ENCODE assay signal across 14 mouse cellular contexts in the genomic region with DNA sequence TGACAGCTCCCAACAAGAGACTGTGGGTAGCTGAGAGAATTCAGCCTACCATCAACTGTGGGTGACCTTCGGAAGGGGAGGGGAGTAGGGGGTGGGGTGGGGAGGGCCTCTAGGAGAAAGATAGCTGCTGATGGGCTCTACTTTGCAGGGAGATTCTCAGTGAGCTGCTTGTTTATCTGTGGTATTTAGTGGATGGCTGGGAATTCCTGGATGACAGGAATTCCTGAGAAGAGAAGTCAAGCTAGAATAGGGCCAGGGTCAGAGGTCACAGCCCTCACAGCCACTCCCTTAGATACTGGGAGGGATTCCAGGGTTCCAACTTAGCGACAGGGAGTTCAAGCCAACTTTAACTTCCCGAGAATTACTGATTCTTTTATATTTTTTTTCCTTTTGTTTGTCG. TPM values are rescaled to one million over a fixed set of nuclear protein-coding genes. Genes with fewer than 3 reads are reported as not detected.
DNase-seq lines count a peak whose midpoint lies in the region; ATAC-seq and TF ChIP-seq lines count a peak whose summit lies in the region.
"Had no signal": no experiment of that assay in that cellular context is flagged by ENCODE, and none has a peak within 500 bp of the region (broad histone marks: within the 10 kb centered on the region; RNA-seq: fewer than 3 reads in every experiment).

No protein-coding gene starts in this region.

- no peak for TF ChIP-seq EP300 in ES-Bruce4 (IDR thresholded peaks at IDR 0.05; ENCODE audit: insufficient read depth, low read depth, low read length)

- H3K9ac ChIP-seq in kidney, postnatal 0 days (ENCODE audit: low read depth, low read length), result no peak overlapping the region
- no peak overlapping the region for H3K9ac ChIP-seq in ES-Bruce4 (ENCODE audit: low read depth, poor library complexity, severe bottlenecking)
- H3K9ac ChIP-seq: embryonic facial prominence, embryonic 12.5 days; hindbrain, embryonic 15.5 days; liver, embryonic 14.5 days had no signal

- H3K4me1 ChIP-seq in kidney, postnatal 0 days (replicated peaks; ENCODE audit: insufficient read depth, low read length), result no peaks in the 10 kb centered on the region
- H3K4me1 ChIP-seq in ES-Bruce4 (ENCODE audit: control insufficient read depth, insufficient read depth, low read length), result no peaks in the 10 kb centered on the region
- H3K4me1 ChIP-seq: embryonic facial prominence, embryonic 12.5 days; hindbrain, embryonic 15.5 days had no signal

- no peak overlapping the region for H3K27ac ChIP-seq in kidney, postnatal 0 days
- H3K27ac ChIP-seq in ES-Bruce4 (ENCODE audit: insufficient read depth, low read length), result 0 out of 2 replicates have a peak overlapping the region, but pooled peaks have one; percentile 40
- H3K27ac ChIP-seq: embryonic facial prominence, embryonic 12.5 days; forebrain, embryonic 10.5 days; hindbrain, embryonic 15.5 days; liver, embryonic 14.5 days had no signal

- TF ChIP-seq POLR2A in ES-Bruce4 (IDR thresholded peaks at IDR 0.05; ENCODE audit: insufficient read depth, low read length), result no peak

- 43% methylated on average over 4 of the region's 4 CpGs for WGBS in kidney, postnatal 0 days

- H3K27me3 ChIP-seq in kidney, postnatal 0 days (ENCODE audit: insufficient read depth, low read length), result no peaks in the 10 kb centered on the region
- no peaks in the 10 kb centered on the region for H3K27me3 ChIP-seq in ES-Bruce4 (ENCODE audit: control insufficient read depth, insufficient read depth, low read length, poor library complexity, severe bottlenecking)
- H3K27me3 ChIP-seq: embryonic facial prominence, embryonic 12.5 days; hindbrain, embryonic 15.5 days had no signal

- no peak overlapping the region for H3K4me2 ChIP-seq in kidney, postnatal 0 days (ENCODE audit: low read length)
- H3K4me2 ChIP-seq: embryonic facial prominence, embryonic 12.5 days; hindbrain, embryonic 15.5 days had no signal

- H3K9me3 ChIP-seq in kidney, postnatal 0 days (replicated peaks; ENCODE audit: low read length), result no peaks in the 10 kb centered on the region
- no peaks in the 10 kb centered on the region for H3K9me3 ChIP-seq in ES-Bruce4 (replicated peaks; ENCODE audit: control insufficient read depth, insufficient read depth, low read length, poor library complexity, severe bottlenecking)
- H3K9me3 ChIP-seq: embryonic facial prominence, embryonic 12.5 days; forebrain, embryonic 10.5 days; hindbrain, embryonic 15.5 days had no signal

- H3K4me3 ChIP-seq in kidney, postnatal 0 days (replicated peaks; ENCODE audit: low read depth, low read length), result no peak overlapping the region
- H3K4me3 ChIP-seq in ES-Bruce4 (ENCODE audit: low read depth, low read length), result no peak overlapping the region
- H3K4me3 ChIP-seq: embryonic facial prominence, embryonic 12.5 days; forebrain, embryonic 10.5 days; hindbrain, embryonic 15.5 days; megakaryocyte, embryonic 14.5 days had no signal

- H3K36me3 ChIP-seq in kidney, postnatal 0 days (ENCODE audit: insufficient read depth, low read length), result no peaks in the 10 kb centered on the region
- H3K36me3 ChIP-seq in ES-Bruce4 (ENCODE audit: control insufficient read depth, insufficient read depth, low read length, poor library complexity, severe bottlenecking), result no peaks in the 10 kb centered on the region
- H3K36me3 ChIP-seq: embryonic facial prominence, embryonic 12.5 days; forebrain, embryonic 10.5 days; hindbrain, embryonic 15.5 days had no signal

- peak; percentile 58 for DNase-seq in kidney, postnatal 0 days (ENCODE audit: low spot score)
- DNase-seq in kidney, adult 18-20 months, result no peak
- peak; percentile 27 for DNase-seq in 3T3-L1 (ENCODE audit: low read depth, low spot score)
- DNase-seq in embryo, embryonic 11 days, result peak; percentile 36
- DNase-seq in frontal cortex, postnatal 10 days (ENCODE audit: low spot score in 2 of 2), result no peak
- no peak for DNase-seq in layer of hippocampus, adult 9-11 months
- DNase-seq: cerebellum, adult 8-10 months; thymus, postnatal 36 days had no signal

- no peak for ATAC-seq in kidney, postnatal 0 days (replicated peaks; ENCODE audit: low FRiP score, low read depth)

- no peak for TF ChIP-seq CTCF in kidney, postnatal 0 days (IDR thresholded peaks at IDR 0.05; ENCODE audit: low read depth)
- TF ChIP-seq CTCF in ES-Bruce4 (IDR thresholded peaks at IDR 0.05; ENCODE audit: low read depth, low read length), result no peak

RNA-seq across cellular contexts. Expression of a gene that starts 30.3 kb away (rescaled TPM):
- polyA plus RNA-seq in kidney, postnatal 0 days (2015; fragmentation: Nextera tagmentation; extraction: Ambion mirVana), result 0.64 and 0.75 TPM in 2 replicates
- polyA plus RNA-seq in ES-Bruce4 (2011; ENCODE audit: insufficient read depth, insufficient read length, low read depth, missing spikeins), result 0.22 and 0.30 TPM in 2 replicates

RNA-seq across cellular contexts. Expression of a gene that starts 44.6 kb away (rescaled TPM):
- polyA plus RNA-seq in kidney, postnatal 0 days (2015; fragmentation: Nextera tagmentation; extraction: Ambion mirVana), result 12.8 and 15.2 TPM in 2 replicates
- 77.8 and 78.7 TPM in 2 replicates for polyA plus RNA-seq in ES-Bruce4 (2011; ENCODE audit: insufficient read depth, insufficient read length, low read depth, missing spikeins)

RNA-seq across cellular contexts. Expression of a gene that starts 58.8 kb away (rescaled TPM):
- 162 and 170 TPM in 2 replicates for polyA plus RNA-seq in kidney, postnatal 0 days (2015; fragmentation: Nextera tagmentation; extraction: Ambion mirVana)
- polyA plus RNA-seq in ES-Bruce4 (2011; ENCODE audit: insufficient read depth, insufficient read length, low read depth, missing spikeins), result 340 and 348 TPM in 2 replicates

Comparison
In these comparisons a context has a peak if more than half of its experiments do, and no peak if none do; other contexts are left out.
1. DNase-seq: peak in kidney, postnatal 0 days (single experiment), 3T3-L1 (single experiment) and embryo, embryonic 11 days (single experiment); none in kidney, adult 18-20 months (single experiment), frontal cortex, postnatal 10 days (0 of 2) and layer of hippocampus, adult 9-11 months (single experiment).